Mouse (Mus musculus): Measurements from ENCODE around the gene Vmn2r-ps130.
"Not testable (repeated sequence)": the region's sequence is repeated elsewhere in the genome, so short reads cannot be mapped to it uniquely, and the experiment has no call there.

The Vmn2r-ps130 gene

GRCm38 (mm10) chr17:23060866-23061265, at the start of gene Vmn2r-ps130:
Gene Vmn2r-ps130, plus strand, starts transcription at chr17:23061166.
- not testable (repeated sequence) for DNase-seq (ENCODE audit: low read depth, low spot score)

Measured in 3T3-L1 (cell line).